Mouse (Mus musculus): Measurements from ENCODE around the gene Nol9. TPM values are rescaled to one million over a fixed set of nuclear protein-coding genes. Genes with fewer than 3 reads are reported as not detected.
A peak's percentile ranks its signal among the peaks of the same experiment; 100 is the strongest.

The Nol9 gene
- polyA plus RNA-seq, 1 experiment from 2014 or later: 25.1 TPM

GRCm38 (mm10) chr4:151997701-151998100 is 41.4 kb upstream of the Nol9 start:
- Histone ChIP-seq H3K4me2 (ENCODE audit: low read depth, low read length) (peak overlapping the region; percentile 62), H3K27ac (replicated peaks; ENCODE audit: low read depth, low read length) (no peak overlapping the region), H3K9ac (ENCODE audit: low read depth, low read length) (no peak overlapping the region; the same call in 1 of the 2 replicates), H3K27me3 (replicated peaks; ENCODE audit: control insufficient read depth, insufficient read depth, low read length) (no peaks in the 10 kb centered on the region), H3K36me3 (ENCODE audit: control insufficient read depth, insufficient read depth, low read length) (peaks cover 9% of the 10 kb centered on the region), H3K4me3 (ENCODE audit: low read depth, low read length) (peak overlapping the region; percentile 100; the same call in 1 of the 2 replicates), H3K4me1 (ENCODE audit: control insufficient read depth, insufficient read depth, low read length) (peaks cover 19% of the 10 kb centered on the region), H3K9me3 (ENCODE audit: control insufficient read depth, low read length) (no peaks in the 10 kb centered on the region)
- no peak for ATAC-seq (ENCODE audit: low read depth)
- WGBS: 55% methylated on average over 3 of the region's 3 CpGs
- DNase-seq (ENCODE audit: low spot score): no peak

GRCm38 (mm10) chr4:151999481-151999880 is 39.6 kb upstream of the Nol9 start:
- WGBS: 51% methylated on average over 3 of the region's 3 CpGs
- H3K4me1 ChIP-seq (ENCODE audit: control insufficient read depth, insufficient read depth, low read length): peaks cover 8% of the 10 kb centered on the region; the same call in 1 of the 2 replicates
- no peaks in the 10 kb centered on the region for H3K27me3 ChIP-seq (replicated peaks; ENCODE audit: control insufficient read depth, insufficient read depth, low read length)
- H3K36me3 ChIP-seq (ENCODE audit: control insufficient read depth, insufficient read depth, low read length): no peaks in the 10 kb centered on the region
- no peaks in the 10 kb centered on the region for H3K9me3 ChIP-seq (ENCODE audit: control insufficient read depth, low read length)
- DNase-seq (ENCODE audit: low spot score): no peak
- H3K27ac ChIP-seq (replicated peaks; ENCODE audit: low read depth, low read length): no peak overlapping the region
- H3K9ac ChIP-seq (ENCODE audit: low read depth, low read length): no peak overlapping the region
- no peak for ATAC-seq (ENCODE audit: low read depth)
- no peak overlapping the region for H3K4me3 ChIP-seq (ENCODE audit: low read depth, low read length)
- no peak overlapping the region for H3K4me2 ChIP-seq (ENCODE audit: low read depth, low read length)

- Histone ChIP-seq H3K4me2 (ENCODE audit: low read depth, low read length) (no peak overlapping the region), H3K27me3 (replicated peaks; ENCODE audit: control insufficient read depth, insufficient read depth, low read length) (no peaks in the 10 kb centered on the region), H3K4me1 (ENCODE audit: control insufficient read depth, insufficient read depth, low read length) (peaks cover 8% of the 10 kb centered on the region; the same call in 1 of the 2 replicates), H3K9ac (ENCODE audit: low read depth, low read length) (no peak overlapping the region), H3K27ac (replicated peaks; ENCODE audit: low read depth, low read length) (no peak overlapping the region), H3K4me3 (ENCODE audit: low read depth, low read length) (no peak overlapping the region), H3K9me3 (ENCODE audit: control insufficient read depth, low read length) (no peaks in the 10 kb centered on the region), H3K36me3 (ENCODE audit: control insufficient read depth, insufficient read depth, low read length) (no peaks in the 10 kb centered on the region)
- 33% methylated on average over 4 of the region's 4 CpGs for WGBS
- DNase-seq (ENCODE audit: low spot score): no peak
- no peak for ATAC-seq (ENCODE audit: low read depth)
Observed at GRCm38 (mm10) chr4:152000906-152001305, 38.2 kb upstream of the Nol9 start.

GRCm38 (mm10) chr4:152001335-152001734 is 37.8 kb upstream of the Nol9 start:
- DNase-seq (ENCODE audit: low spot score): no peak
- H3K36me3 ChIP-seq (ENCODE audit: control insufficient read depth, insufficient read depth, low read length): no peaks in the 10 kb centered on the region
- H3K4me1 ChIP-seq (ENCODE audit: control insufficient read depth, insufficient read depth, low read length): peaks cover 8% of the 10 kb centered on the region; the same call in 1 of the 2 replicates
- H3K4me2 ChIP-seq (ENCODE audit: low read depth, low read length): no peak overlapping the region
- H3K4me3 ChIP-seq (ENCODE audit: low read depth, low read length): no peak overlapping the region
- no peaks in the 10 kb centered on the region for H3K9me3 ChIP-seq (ENCODE audit: control insufficient read depth, low read length)
- no peak overlapping the region for H3K27ac ChIP-seq (replicated peaks; ENCODE audit: low read depth, low read length)
- no peak for ATAC-seq (ENCODE audit: low read depth)
- H3K9ac ChIP-seq (ENCODE audit: low read depth, low read length): no peak overlapping the region
- WGBS: 66% methylated on average over 4 of the region's 4 CpGs
- no peaks in the 10 kb centered on the region for H3K27me3 ChIP-seq (replicated peaks; ENCODE audit: control insufficient read depth, insufficient read depth, low read length)

- H3K36me3 ChIP-seq (ENCODE audit: control insufficient read depth, insufficient read depth, low read length): no peaks in the 10 kb centered on the region
- no peak for ATAC-seq (ENCODE audit: low read depth)
- peaks cover 7% of the 10 kb centered on the region; the same call in 1 of the 2 replicates for H3K4me1 ChIP-seq (ENCODE audit: control insufficient read depth, insufficient read depth, low read length)
- H3K9me3 ChIP-seq (ENCODE audit: control insufficient read depth, low read length): no peaks in the 10 kb centered on the region
- no peaks in the 10 kb centered on the region for H3K27me3 ChIP-seq (replicated peaks; ENCODE audit: control insufficient read depth, insufficient read depth, low read length)
- H3K4me3 ChIP-seq (ENCODE audit: low read depth, low read length): no peak overlapping the region
- H3K9ac ChIP-seq (ENCODE audit: low read depth, low read length): no peak overlapping the region
- H3K27ac ChIP-seq (replicated peaks; ENCODE audit: low read depth, low read length): no peak overlapping the region
- no peak overlapping the region for H3K4me2 ChIP-seq (ENCODE audit: low read depth, low read length)
- DNase-seq (ENCODE audit: low spot score): no peak
- 90% methylated on average over 3 of the region's 3 CpGs for WGBS
Observed at GRCm38 (mm10) chr4:152002063-152002462, 37.1 kb upstream of the Nol9 start.

- no peak for DNase-seq (ENCODE audit: low spot score)
Observed at GRCm38 (mm10) chr4:152006137-152006536, 33.0 kb upstream of the Nol9 start.

GRCm38 (mm10) chr4:152006812-152007211 is 32.3 kb upstream of the Nol9 start:
- no peaks in the 10 kb centered on the region for H3K9me3 ChIP-seq (ENCODE audit: control insufficient read depth, low read length)
- no peak overlapping the region for H3K4me2 ChIP-seq (ENCODE audit: low read depth, low read length)
- no peak overlapping the region for H3K4me3 ChIP-seq (ENCODE audit: low read depth, low read length)
- no peak for DNase-seq (ENCODE audit: low spot score)
- H3K27me3 ChIP-seq (replicated peaks; ENCODE audit: control insufficient read depth, insufficient read depth, low read length): no peaks in the 10 kb centered on the region
- no peak overlapping the region for H3K9ac ChIP-seq (ENCODE audit: low read depth, low read length)
- H3K4me1 ChIP-seq (ENCODE audit: control insufficient read depth, insufficient read depth, low read length): peaks cover 23% of the 10 kb centered on the region
- WGBS: 24% methylated on average over 3 of the region's 3 CpGs
- no peak for ATAC-seq (ENCODE audit: low read depth)
- no peaks in the 10 kb centered on the region for H3K36me3 ChIP-seq (ENCODE audit: control insufficient read depth, insufficient read depth, low read length)
- H3K27ac ChIP-seq (replicated peaks; ENCODE audit: low read depth, low read length): no peak overlapping the region

More at GRCm38 (mm10) chr4:152006137-152006536, 33.0 kb upstream of the Nol9 start:
- ATAC-seq (ENCODE audit: low read depth): no peak
- Histone ChIP-seq H3K27ac (replicated peaks; ENCODE audit: low read depth, low read length) (no peak overlapping the region), H3K4me1 (ENCODE audit: control insufficient read depth, insufficient read depth, low read length) (peaks cover 23% of the 10 kb centered on the region), H3K27me3 (replicated peaks; ENCODE audit: control insufficient read depth, insufficient read depth, low read length) (no peaks in the 10 kb centered on the region), H3K4me3 (ENCODE audit: low read depth, low read length) (no peak overlapping the region), H3K36me3 (ENCODE audit: control insufficient read depth, insufficient read depth, low read length) (no peaks in the 10 kb centered on the region), H3K9me3 (ENCODE audit: control insufficient read depth, low read length) (no peaks in the 10 kb centered on the region), H3K9ac (ENCODE audit: low read depth, low read length) (no peak overlapping the region), H3K4me2 (ENCODE audit: low read depth, low read length) (no peak overlapping the region)
- 78% methylated on average over 6 of the region's 6 CpGs for WGBS

- Histone ChIP-seq H3K27me3 (replicated peaks; ENCODE audit: control insufficient read depth, insufficient read depth, low read length) (no peaks in the 10 kb centered on the region), H3K9me3 (ENCODE audit: control insufficient read depth, low read length) (no peaks in the 10 kb centered on the region), H3K4me1 (ENCODE audit: control insufficient read depth, insufficient read depth, low read length) (peaks cover 23% of the 10 kb centered on the region), H3K4me3 (ENCODE audit: low read depth, low read length) (peak overlapping the region; percentile 71), H3K27ac (replicated peaks; ENCODE audit: low read depth, low read length) (peak overlapping the region; percentile 90; the same call in 1 of the 2 replicates), H3K9ac (ENCODE audit: low read depth, low read length) (peak overlapping the region; percentile 71; the same call in 1 of the 2 replicates), H3K36me3 (ENCODE audit: control insufficient read depth, insufficient read depth, low read length) (peaks cover 8% of the 10 kb centered on the region), H3K4me2 (ENCODE audit: low read depth, low read length) (peak overlapping the region; percentile 99)
- ATAC-seq (ENCODE audit: low read depth) (no peak), DNase-seq (ENCODE audit: low spot score) (peak; percentile 60)
- 8% methylated on average over 8 of the region's 8 CpGs for WGBS
Observed at GRCm38 (mm10) chr4:152007481-152008147, 31.5 kb upstream of the Nol9 start.

GRCm38 (mm10) chr4:152008148-152008500 is 31.0 kb upstream of the Nol9 start:
- Histone ChIP-seq H3K9ac (ENCODE audit: low read depth, low read length) (peak overlapping the region; percentile 71; the same call in 1 of the 2 replicates), H3K27ac (replicated peaks; ENCODE audit: low read depth, low read length) (peak overlapping the region; percentile 90), H3K9me3 (ENCODE audit: control insufficient read depth, low read length) (no peaks in the 10 kb centered on the region)

More at GRCm38 (mm10) chr4:152008148-152008500, 31.0 kb upstream of the Nol9 start:
- peak overlapping the region; percentile 71 for H3K4me3 ChIP-seq (ENCODE audit: low read depth, low read length)
- H3K36me3 ChIP-seq (ENCODE audit: control insufficient read depth, insufficient read depth, low read length): peaks cover 8% of the 10 kb centered on the region
- peak overlapping the region; percentile 99 for H3K4me2 ChIP-seq (ENCODE audit: low read depth, low read length)
- ATAC-seq (ENCODE audit: low read depth) (no peak), DNase-seq (ENCODE audit: low spot score) (no peak)
- peaks cover 23% of the 10 kb centered on the region for H3K4me1 ChIP-seq (ENCODE audit: control insufficient read depth, insufficient read depth, low read length)
- H3K27me3 ChIP-seq (replicated peaks; ENCODE audit: control insufficient read depth, insufficient read depth, low read length): no peaks in the 10 kb centered on the region
- WGBS: 2% methylated on average over 14 of the region's 14 CpGs
